Mouse (Mus musculus): ENCODE measurements around the gene Lhx3. TPM values are rescaled to one million over a fixed set of nuclear protein-coding genes. Genes with fewer than 3 reads are reported as not detected.

The Lhx3 gene
- polyA plus RNA-seq, 1 experiment from 2014 or later: not detected

DNA sequence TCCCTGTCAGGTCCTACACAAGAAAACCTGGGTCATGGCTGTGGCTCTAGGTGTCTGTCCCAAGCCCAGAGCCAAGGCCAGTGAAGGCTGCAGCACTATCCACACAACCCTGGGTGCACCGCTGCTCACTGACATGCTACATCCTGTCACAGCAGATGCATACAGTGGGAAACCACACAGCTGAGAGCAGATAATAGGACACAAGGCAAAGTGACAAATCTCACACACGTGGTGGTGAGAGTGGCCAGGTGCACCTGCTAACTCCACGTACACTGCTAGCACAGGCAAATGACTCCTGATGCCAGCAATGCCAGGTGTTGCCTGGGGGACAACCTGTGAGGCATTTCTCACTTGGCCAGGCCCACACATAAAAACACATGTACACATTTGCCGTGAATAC lies 17.2 kb upstream of the Lhx3 start:
- 95% methylated on average over 4 of the region's 4 CpGs for WGBS (ENCODE audit: missing documents)
- Histone ChIP-seq H3K27ac (no peak overlapping the region), H3K4me3 (ENCODE audit: inconsistent target) (no peak overlapping the region), H3K36me3 (ENCODE audit: inconsistent target) (no peaks in the 10 kb centered on the region), H3K79me2 (ENCODE audit: inconsistent target) (no peaks in the 10 kb centered on the region)

DNA sequence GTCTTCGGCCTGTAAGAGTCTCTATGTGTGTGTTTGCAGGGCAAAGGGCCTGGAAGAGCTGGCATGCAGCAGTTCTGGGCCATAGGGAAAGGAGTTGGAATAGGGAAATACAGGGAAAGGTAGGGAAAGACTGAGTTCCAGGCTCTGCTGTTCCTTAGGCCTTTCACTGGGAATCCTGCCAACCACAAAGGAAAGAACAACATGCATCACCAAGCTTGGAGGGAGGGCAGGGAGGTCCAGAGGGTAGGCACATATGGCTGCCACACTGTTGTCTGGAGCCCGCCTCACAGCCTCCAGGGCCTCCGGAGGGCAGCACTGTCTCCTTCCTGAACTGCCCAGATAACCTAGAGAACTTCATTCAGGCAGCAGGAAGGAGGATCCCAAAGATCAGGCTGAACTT lies 15.9 kb upstream of the Lhx3 start:
- 100% methylated on average over 3 of the region's 3 CpGs for WGBS (ENCODE audit: missing documents)
- Histone ChIP-seq H3K4me3 (ENCODE audit: inconsistent target) (no peak overlapping the region), H3K36me3 (ENCODE audit: inconsistent target) (0 out of 2 replicates have a peak, but pooled peaks cover 6% of the 10 kb centered on the region)

DNA sequence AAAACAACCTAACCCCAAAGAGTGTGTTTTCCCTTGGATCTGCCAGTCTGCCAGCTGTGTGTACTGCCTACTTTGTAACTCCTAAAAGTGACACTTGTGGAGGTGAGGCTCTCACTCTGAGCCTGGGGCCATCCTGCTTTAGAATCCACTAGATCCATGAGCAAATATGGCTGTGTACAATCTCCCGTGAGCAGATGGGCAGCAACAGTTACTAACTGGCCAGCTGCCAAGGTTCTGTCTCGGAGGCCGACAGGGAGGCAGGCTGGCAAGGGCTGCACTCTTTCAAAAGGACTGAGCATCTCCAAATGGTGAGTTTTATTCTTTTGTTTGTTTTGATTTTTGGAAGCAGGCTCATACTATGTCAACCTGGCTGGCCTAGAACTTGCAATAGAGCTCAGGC lies 6.4 kb upstream of the Lhx3 start:
- Histone ChIP-seq H3K79me2 (ENCODE audit: inconsistent target) (no peaks in the 10 kb centered on the region), H3K36me3 (ENCODE audit: inconsistent target) (peaks cover 20% of the 10 kb centered on the region), H3K4me3 (ENCODE audit: inconsistent target) (no peak overlapping the region), H3K27ac (no peak overlapping the region)
- 98% methylated on average over 3 of the region's 3 CpGs for WGBS (ENCODE audit: missing documents)

More for the DNA sequence above, 15.9 kb upstream of the Lhx3 start:
- Histone ChIP-seq H3K27ac (no peak overlapping the region), H3K79me2 (ENCODE audit: inconsistent target) (no peaks in the 10 kb centered on the region)

DNA sequence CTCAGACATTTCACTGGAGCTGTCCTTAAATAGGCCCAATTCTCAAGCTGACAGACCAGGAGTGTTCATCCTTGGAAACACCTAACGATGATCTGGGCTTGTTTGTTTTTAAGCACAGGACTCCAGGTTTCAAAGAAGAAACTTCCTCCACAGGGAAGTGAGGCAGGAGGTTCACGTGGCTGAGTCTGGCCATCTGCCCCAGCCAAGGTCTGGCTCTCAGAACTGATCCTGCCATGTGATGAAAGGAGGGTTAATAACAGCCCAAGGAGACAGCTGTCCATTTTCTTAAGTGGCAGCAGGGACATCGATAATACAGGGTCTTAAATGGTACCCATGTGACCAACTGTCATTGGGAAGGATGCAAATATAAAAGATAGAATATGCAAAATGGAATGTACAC lies 1.5 kb upstream of the Lhx3 start:
- Histone ChIP-seq H3K27ac (no peak overlapping the region), H3K4me3 (ENCODE audit: inconsistent target) (no peak overlapping the region), H3K36me3 (ENCODE audit: inconsistent target) (peaks cover 13% of the 10 kb centered on the region), H3K79me2 (ENCODE audit: inconsistent target) (no peaks in the 10 kb centered on the region)
- 96% methylated on average over 3 of the region's 3 CpGs for WGBS (ENCODE audit: missing documents)

GRCm38 (mm10) chr2:26207559-26207958 lies 530 bp downstream of the Lhx3 start:
- WGBS (ENCODE audit: missing documents): 25% methylated on average over 9 of the region's 9 CpGs

GRCm38 (mm10) chr2:26205761-26206160 lies 2.3 kb downstream of the Lhx3 start:
- H3K27ac ChIP-seq: no peak overlapping the region
- H3K79me2 ChIP-seq (ENCODE audit: inconsistent target): no peaks in the 10 kb centered on the region
- H3K4me3 ChIP-seq (ENCODE audit: inconsistent target): no peak overlapping the region
- WGBS (ENCODE audit: missing documents): 13% methylated on average over 10 of the region's 10 CpGs
- peaks cover 2% of the 10 kb centered on the region; the same call in 1 of the 2 replicates for H3K36me3 ChIP-seq (ENCODE audit: inconsistent target)

More at GRCm38 (mm10) chr2:26207559-26207958, 530 bp downstream of the Lhx3 start:
- H3K4me3 ChIP-seq (ENCODE audit: inconsistent target): no peak overlapping the region
- H3K36me3 ChIP-seq (ENCODE audit: inconsistent target): peaks cover 9% of the 10 kb centered on the region
- no peak overlapping the region for H3K27ac ChIP-seq
- no peaks in the 10 kb centered on the region for H3K79me2 ChIP-seq (ENCODE audit: inconsistent target)

DNA sequence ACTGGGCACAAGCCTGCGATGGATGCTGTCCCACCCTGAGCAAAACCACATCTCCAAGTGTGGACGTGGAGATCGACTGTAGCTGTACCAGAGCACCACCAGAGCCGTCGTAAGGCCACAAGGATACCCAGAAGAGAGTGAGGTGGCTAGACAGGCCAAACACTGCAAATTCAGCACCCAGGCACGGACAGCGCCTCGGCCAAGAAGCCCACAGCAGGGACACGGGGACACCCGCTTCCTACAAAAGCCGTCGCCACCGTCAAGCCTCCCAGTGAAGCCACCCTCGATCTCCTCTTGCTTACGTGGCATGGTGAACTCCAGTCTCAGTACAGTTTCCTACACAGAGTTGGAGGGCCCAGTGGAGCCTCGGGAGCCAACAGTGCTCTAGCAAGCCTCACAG lies 3.0 kb downstream of the Lhx3 start:
- WGBS (ENCODE audit: missing documents): 4% methylated on average over 16 of the region's 16 CpGs
- H3K4me3 ChIP-seq (ENCODE audit: inconsistent target): no peak overlapping the region
- no peak overlapping the region for H3K27ac ChIP-seq
- no peaks in the 10 kb centered on the region for H3K79me2 ChIP-seq (ENCODE audit: inconsistent target)
- no peaks in the 10 kb centered on the region; the same call in 1 of the 2 replicates for H3K36me3 ChIP-seq (ENCODE audit: inconsistent target)

- Histone ChIP-seq H3K36me3 (ENCODE audit: inconsistent target) (no peaks in the 10 kb centered on the region), H3K27ac (no peak overlapping the region), H3K79me2 (ENCODE audit: inconsistent target) (no peaks in the 10 kb centered on the region), H3K4me3 (ENCODE audit: inconsistent target) (no peak overlapping the region)
- 9% methylated on average over 35 of the region's 36 CpGs for WGBS (ENCODE audit: missing documents)
Observed at GRCm38 (mm10) chr2:26202849-26203475, 5.1 kb downstream of the Lhx3 start.

DNA sequence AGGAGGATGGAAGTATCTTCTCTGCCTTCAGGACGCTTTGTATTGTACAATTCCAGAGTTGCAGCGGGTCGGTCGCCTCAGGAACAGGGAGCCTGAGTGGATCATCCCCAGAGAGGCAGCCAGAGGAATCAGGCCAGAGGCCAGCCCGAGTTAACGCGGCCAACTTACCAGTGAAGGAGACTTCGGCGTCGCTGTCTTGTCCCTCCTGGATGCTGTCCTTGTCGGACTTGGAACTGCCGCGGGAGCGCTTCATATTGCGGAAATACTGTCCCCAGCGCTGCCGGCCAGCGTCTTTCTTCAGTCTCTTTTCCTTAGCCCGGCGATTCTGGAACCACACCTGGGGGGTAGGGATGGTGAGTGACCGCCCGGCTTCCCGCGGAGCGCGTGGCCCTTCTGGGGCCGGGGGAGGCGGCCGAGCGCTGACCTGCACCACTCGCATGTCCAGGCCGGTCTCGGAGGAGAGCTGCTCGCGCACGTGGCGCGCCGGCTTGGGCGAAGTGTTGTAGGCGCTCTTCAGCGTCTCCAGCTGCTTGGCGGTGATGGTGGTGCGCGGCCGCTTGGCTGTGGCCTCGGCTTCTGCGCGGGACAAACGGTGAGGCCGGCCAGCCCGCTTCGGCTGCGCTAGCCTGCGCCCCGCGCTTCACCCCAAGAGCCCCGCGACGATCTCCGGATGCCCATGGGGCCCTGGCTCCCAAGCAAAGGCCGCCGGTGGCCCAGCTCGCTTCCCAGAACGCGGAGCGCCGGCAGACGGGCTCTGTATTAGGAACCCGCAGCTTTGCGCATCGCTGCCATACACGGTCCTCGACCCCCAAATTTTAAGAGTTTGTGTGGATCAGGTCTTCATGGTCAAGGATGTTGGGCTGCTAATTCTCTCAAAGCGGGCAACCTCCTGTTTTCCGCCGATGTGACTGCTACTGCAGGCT lies 5.9 kb downstream of the Lhx3 start:
- H3K27ac ChIP-seq: no peak overlapping the region
- H3K79me2 ChIP-seq (ENCODE audit: inconsistent target): no peaks in the 10 kb centered on the region
- no peaks in the 10 kb centered on the region for H3K36me3 ChIP-seq (ENCODE audit: inconsistent target)
- no peak overlapping the region for H3K4me3 ChIP-seq (ENCODE audit: inconsistent target)
- 5% methylated on average over 76 of the region's 77 CpGs for WGBS (ENCODE audit: missing documents)

DNA sequence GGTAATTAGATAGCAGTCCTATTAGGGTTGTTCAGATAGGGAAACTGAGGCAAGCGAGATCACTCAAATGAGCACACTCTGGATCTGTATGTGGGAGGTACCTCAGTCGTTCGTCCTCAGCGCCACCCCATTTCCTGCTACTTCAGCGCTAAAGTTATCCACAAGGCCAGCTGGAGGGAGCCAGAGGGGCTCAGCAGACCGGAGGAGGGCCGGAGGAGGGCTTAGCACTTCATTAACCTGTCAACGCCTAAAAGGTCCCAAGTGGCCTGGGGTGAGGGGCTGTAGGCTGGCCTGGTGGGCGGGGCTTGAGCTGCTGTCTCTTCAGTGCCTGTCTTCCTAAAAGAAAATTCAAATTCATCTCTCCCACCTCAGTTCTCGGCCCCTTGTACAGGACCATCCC lies 9.6 kb downstream of the Lhx3 start:
- no peaks in the 10 kb centered on the region for H3K79me2 ChIP-seq (ENCODE audit: inconsistent target)
- no peak overlapping the region for H3K4me3 ChIP-seq (ENCODE audit: inconsistent target)
- no peak overlapping the region for H3K27ac ChIP-seq
- no peaks in the 10 kb centered on the region for H3K36me3 ChIP-seq (ENCODE audit: inconsistent target)
- WGBS (ENCODE audit: missing documents): 6% methylated on average over 9 of the region's 10 CpGs

GRCm38 (mm10) chr2:26194552-26195339 lies 13.3 kb downstream of the Lhx3 start:
- Histone ChIP-seq H3K27ac (no peak overlapping the region), H3K79me2 (ENCODE audit: inconsistent target) (no peaks in the 10 kb centered on the region), H3K36me3 (ENCODE audit: inconsistent target) (no peaks in the 10 kb centered on the region), H3K4me3 (ENCODE audit: inconsistent target) (no peak overlapping the region)
- WGBS (ENCODE audit: missing documents): 49% methylated on average over 7 of the region's 7 CpGs

- Histone ChIP-seq H3K79me2 (ENCODE audit: inconsistent target) (no peaks in the 10 kb centered on the region), H3K4me3 (ENCODE audit: inconsistent target) (no peak overlapping the region), H3K36me3 (ENCODE audit: inconsistent target) (no peaks in the 10 kb centered on the region), H3K27ac (no peak overlapping the region)
- 39% methylated on average over 5 of the region's 5 CpGs for WGBS (ENCODE audit: missing documents)
Observed at GRCm38 (mm10) chr2:26188517-26188916, 19.6 kb downstream of the Lhx3 start.

GRCm38 (mm10) chr2:26184352-26184751 lies 23.7 kb downstream of the Lhx3 start:
- H3K27ac ChIP-seq: no peak overlapping the region
- no peaks in the 10 kb centered on the region for H3K79me2 ChIP-seq (ENCODE audit: inconsistent target)
- WGBS (ENCODE audit: missing documents): 63% methylated on average over 3 of the region's 3 CpGs
- no peak overlapping the region for H3K4me3 ChIP-seq (ENCODE audit: inconsistent target)
- no peaks in the 10 kb centered on the region for H3K36me3 ChIP-seq (ENCODE audit: inconsistent target)

DNA sequence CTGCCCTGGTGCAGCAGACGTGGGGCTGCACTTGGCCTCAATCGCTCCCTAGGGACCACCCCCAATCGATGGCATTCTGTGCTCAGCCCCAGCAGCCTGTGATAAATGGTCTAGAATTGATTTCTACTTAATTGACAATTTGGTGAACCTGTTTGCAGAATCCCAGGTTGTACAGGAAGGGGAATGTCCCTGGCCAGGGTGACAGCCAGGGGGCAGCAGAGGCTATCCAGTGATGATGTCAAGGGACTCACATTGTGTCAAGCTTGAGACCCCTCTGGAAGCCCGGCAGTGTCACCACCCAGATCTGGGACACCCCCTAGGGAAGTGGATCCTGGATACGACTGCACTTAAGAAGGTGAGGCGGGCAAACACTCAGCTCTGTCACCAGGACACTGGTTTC lies 25.4 kb downstream of the Lhx3 start:
- Histone ChIP-seq H3K36me3 (ENCODE audit: inconsistent target) (no peaks in the 10 kb centered on the region), H3K79me2 (ENCODE audit: inconsistent target) (no peaks in the 10 kb centered on the region), H3K27ac (no peak overlapping the region), H3K4me3 (ENCODE audit: inconsistent target) (no peak overlapping the region)
- 27% methylated on average over 6 of the region's 6 CpGs for WGBS (ENCODE audit: missing documents)
